Mouse (Mus musculus) midbrain, embryonic 16.5 days (tissue): ENCODE measurements around the gene Akr1b3. TPM values are rescaled to one million over a fixed set of nuclear protein-coding genes. Genes with fewer than 3 reads are reported as not detected.

Experiments
- ATAC-seq: fragments of 200-750 bp; cut with Nextera tagmentation; 2 replicates; pipeline ENCODE4 v1.8.0; 2017; ENCODE audit warnings: moderate TSS enrichment
- H3K27ac ChIP-seq: fragments of 300-500 bp; sonication (generic); 2 replicates; pipeline ENCODE4 v1.5.1; 2014; ENCODE audit warnings: mild to moderate bottlenecking, low read length, mixed read lengths
- H3K27me3 ChIP-seq: fragments of 300-500 bp; sonication (generic); 2 replicates; pipeline ENCODE4 v1.6.1; 2014; ENCODE audit warnings: low read depth, low read length, mixed read lengths; ENCODE audit not compliant: control insufficient read depth, insufficient read depth
- H3K36me3 ChIP-seq: fragments of 300-500 bp; sonication (generic); 2 replicates; pipeline ENCODE4 v1.6.1; 2014; ENCODE audit warnings: mild to moderate bottlenecking, low read length, moderate library complexity, mixed read lengths; ENCODE audit not compliant: control insufficient read depth, insufficient read depth
- H3K4me1 ChIP-seq: fragments of 300-500 bp; sonication (generic); 2 replicates; pipeline ENCODE4 v1.6.1; 2014; ENCODE audit warnings: mild to moderate bottlenecking, low read length, mixed read lengths; ENCODE audit not compliant: control insufficient read depth, insufficient read depth
- H3K4me2 ChIP-seq: fragments of 300-500 bp; sonication (generic); 2 replicates; pipeline ENCODE4 v1.6.1; 2014; ENCODE audit warnings: mild to moderate bottlenecking, low read length, mixed read lengths
- H3K4me3 ChIP-seq: fragments of 300-500 bp; sonication (generic); 2 replicates; pipeline ENCODE4 v1.5.1; 2014; ENCODE audit warnings: low read depth, mild to moderate bottlenecking, low read length, moderate library complexity, mixed read lengths
- H3K9ac ChIP-seq: fragments of 300-500 bp; sonication (generic); 2 replicates; pipeline ENCODE4 v1.6.1; 2014; ENCODE audit warnings: low read depth, low read length, mixed read lengths
- H3K9me3 ChIP-seq: fragments of 300-500 bp; sonication (generic); replicated peaks from 2 replicates; pipeline ENCODE4 v1.6.1; 2014; ENCODE audit warnings: mild to moderate bottlenecking, low read length, mixed read lengths; ENCODE audit not compliant: control insufficient read depth, poor library complexity, severe bottlenecking
- WGBS: fragments of 180-500 bp; shearing (Covaris S2); extraction: QIAGEN DNeasy Blood & Tissue Kit; methylation state at CpG from one replicate; pipeline ENCODE4 v1.1.7; 2014; 5-methylcytosine and 5-hydroxymethylcytosine counted together
- polyA plus RNA-seq: library from polyadenylated mRNA; unstranded; fragments of >200 nt; fragmentation: Nextera tagmentation; extraction: Ambion mirVana; gene quantifications from 2 replicates; pipeline ENCODE4 v1.2.1, GENCODE M21; 2015

Akr1b3 gene
- 105 and 108 TPM in 2 replicates for polyA plus RNA-seq

DNA sequence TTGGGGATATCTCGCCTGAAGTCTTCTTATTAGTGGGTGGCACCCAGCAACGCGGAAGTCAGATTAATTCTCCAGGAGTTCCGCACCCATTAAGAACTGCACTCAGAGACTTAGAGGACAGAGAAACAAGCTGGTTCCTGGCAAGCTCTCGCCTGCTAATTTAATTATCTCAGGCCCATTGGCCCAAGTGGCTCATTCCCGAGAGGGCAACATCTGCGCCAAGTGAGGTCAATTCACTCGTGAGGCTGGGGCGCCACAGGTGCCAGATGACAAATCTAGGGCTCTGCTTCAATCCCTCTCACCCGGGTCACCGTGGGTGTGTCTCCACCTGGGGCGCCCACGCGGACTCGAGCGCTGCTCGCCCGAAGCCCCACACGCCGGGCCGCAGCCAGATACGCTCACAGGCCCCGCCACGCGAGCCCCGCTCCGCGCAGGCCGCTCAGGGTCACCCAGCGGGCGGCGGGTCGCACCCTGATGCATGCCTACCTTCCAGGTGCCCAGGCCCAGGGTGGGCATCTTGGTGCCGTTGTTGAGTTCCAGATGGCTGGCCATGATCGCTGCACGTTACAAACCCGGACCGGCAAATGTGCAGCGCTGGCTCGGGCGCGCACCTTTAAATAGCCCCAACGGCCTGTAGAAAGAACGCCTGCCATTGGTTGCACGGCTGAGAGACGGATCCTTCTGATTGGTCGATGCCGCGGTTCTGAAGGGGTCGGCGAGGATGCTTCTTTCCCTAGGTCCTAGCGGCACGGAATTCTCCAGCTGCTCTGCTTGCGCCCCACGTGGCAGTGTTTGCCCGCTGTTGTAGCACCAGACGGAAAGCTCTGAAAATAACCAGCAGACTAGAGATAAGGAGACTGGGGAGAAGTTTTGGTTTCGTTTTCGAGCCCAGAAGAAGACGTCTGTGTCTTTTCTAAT lies at the start of gene Akr1b3:
Gene Akr1b3 (minus strand): TSS at position 625 of the 918 bp plus-strand sequence.
- H3K4me1 ChIP-seq: peaks cover 9% of the 10 kb centered on the region
- ATAC-seq: peak; percentile 100
- no peaks in the 10 kb centered on the region for H3K9me3 ChIP-seq
- H3K36me3 ChIP-seq: no peaks in the 10 kb centered on the region
- peak within 1 kb of the TSS; percentile 86 for H3K4me3 ChIP-seq
- no peaks in the 10 kb centered on the region for H3K27me3 ChIP-seq
- 1% methylated on average over 60 of the region's 60 CpGs for WGBS
- H3K27ac ChIP-seq: peak within 1 kb of the TSS; percentile 58
- H3K4me2 ChIP-seq: peak within 1 kb of the TSS; percentile 79
- peak within 1 kb of the TSS; percentile 81 for H3K9ac ChIP-seq

DNA sequence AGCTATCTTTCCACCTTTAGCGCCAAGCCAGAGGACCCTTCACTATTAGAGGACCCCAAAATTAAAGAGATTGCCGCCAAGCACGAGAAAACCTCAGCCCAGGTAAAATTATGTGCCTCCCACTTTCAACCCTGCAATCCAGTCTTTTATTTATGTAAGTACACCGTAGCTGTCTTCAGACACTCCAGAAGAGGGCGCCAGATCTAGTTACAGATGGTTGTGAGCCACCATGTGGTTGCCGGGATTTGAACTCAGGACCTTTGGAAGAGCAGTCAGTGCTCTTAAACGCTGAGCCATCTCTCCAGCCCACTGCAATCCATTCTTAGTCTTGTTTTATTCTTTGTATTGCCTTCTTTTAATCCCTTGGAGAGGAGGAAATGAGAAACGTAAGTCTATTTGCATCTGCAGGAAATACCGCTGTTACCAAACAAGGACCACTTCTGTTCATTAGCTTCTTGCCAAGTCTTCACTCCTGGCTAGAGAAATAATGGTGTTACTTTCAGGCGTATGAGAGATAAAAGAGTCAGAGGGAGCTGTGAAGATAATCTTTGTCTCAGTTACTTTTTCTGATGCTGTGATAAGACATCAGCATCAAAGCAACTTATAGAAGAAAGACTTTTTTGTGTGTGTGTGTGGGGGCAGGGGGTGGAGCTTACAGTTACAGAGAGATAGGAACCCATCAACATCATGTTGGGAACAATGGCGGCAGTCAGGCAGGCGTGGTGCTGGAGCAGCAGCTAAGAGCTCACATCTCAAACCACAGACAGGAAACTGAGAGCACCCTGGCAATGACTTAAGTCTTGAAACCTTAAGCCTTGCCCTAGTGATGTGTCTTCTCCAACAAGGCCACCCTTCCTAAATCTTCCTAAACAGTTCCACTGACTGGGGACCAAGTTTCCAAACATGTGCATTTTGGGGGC lies 47.2 kb upstream of the Akr1b3 start:
- H3K9me3 ChIP-seq: no peaks in the 10 kb centered on the region
- WGBS: 85% methylated on average over 12 of the region's 12 CpGs

GRCm38 (mm10) chr6:34355841-34356240 lies 38.6 kb upstream of the Akr1b3 start:
- ATAC-seq: no peak
- H3K4me3 ChIP-seq: no peak overlapping the region
- peaks cover 4% of the 10 kb centered on the region; the same call in 1 of the 2 replicates for H3K4me1 ChIP-seq
- H3K9ac ChIP-seq: no peak overlapping the region
- H3K27me3 ChIP-seq: no peaks in the 10 kb centered on the region
- H3K4me2 ChIP-seq: no peak overlapping the region
- WGBS: 89% methylated on average over 9 of the region's 9 CpGs
- H3K36me3 ChIP-seq: no peaks in the 10 kb centered on the region
- H3K27ac ChIP-seq: no peak overlapping the region
- no peaks in the 10 kb centered on the region for H3K9me3 ChIP-seq

More for the DNA sequence above, 47.2 kb upstream of the Akr1b3 start:
- H3K4me1 ChIP-seq: 0 out of 2 replicates have a peak, but pooled peaks cover 2% of the 10 kb centered on the region
- H3K9ac ChIP-seq: no peak overlapping the region
- H3K4me3 ChIP-seq: no peak overlapping the region
- no peak for ATAC-seq
- H3K27me3 ChIP-seq: no peaks in the 10 kb centered on the region
- no peaks in the 10 kb centered on the region for H3K36me3 ChIP-seq
- H3K27ac ChIP-seq: no peak overlapping the region
- no peak overlapping the region for H3K4me2 ChIP-seq

GRCm38 (mm10) chr6:34355349-34355747 lies 38.1 kb upstream of the Akr1b3 start:
- no peak overlapping the region for H3K27ac ChIP-seq
- ATAC-seq: no peak
- no peaks in the 10 kb centered on the region for H3K36me3 ChIP-seq
- H3K9ac ChIP-seq: no peak overlapping the region
- WGBS: 84% methylated on average over 6 of the region's 6 CpGs
- no peak overlapping the region for H3K4me3 ChIP-seq
- no peaks in the 10 kb centered on the region for H3K27me3 ChIP-seq
- H3K4me2 ChIP-seq: no peak overlapping the region
- H3K9me3 ChIP-seq: no peaks in the 10 kb centered on the region
- peaks cover 4% of the 10 kb centered on the region; the same call in 1 of the 2 replicates for H3K4me1 ChIP-seq

GRCm38 (mm10) chr6:34354354-34355348 lies 37.4 kb upstream of the Akr1b3 start:
- H3K4me2 ChIP-seq: no peak overlapping the region; the same call in 1 of the 2 replicates
- no peak overlapping the region for H3K9ac ChIP-seq
- H3K27me3 ChIP-seq: no peaks in the 10 kb centered on the region
- no peaks in the 10 kb centered on the region for H3K9me3 ChIP-seq
- H3K4me3 ChIP-seq: no peak overlapping the region
- ATAC-seq: no peak
- no peak overlapping the region for H3K27ac ChIP-seq
- peaks cover 4% of the 10 kb centered on the region; the same call in 1 of the 2 replicates for H3K4me1 ChIP-seq
- H3K36me3 ChIP-seq: no peaks in the 10 kb centered on the region
- 81% methylated on average over 8 of the region's 8 CpGs for WGBS

- H3K27ac ChIP-seq: no peak within 1 kb of the TSS
- H3K9me3 ChIP-seq: no peaks in the 10 kb centered on the region
- peak within 1 kb of the TSS; percentile 42 for H3K4me2 ChIP-seq
- H3K27me3 ChIP-seq: no peaks in the 10 kb centered on the region
- peaks cover 4% of the 10 kb centered on the region; the same call in 1 of the 2 replicates for H3K4me1 ChIP-seq
- no peak for ATAC-seq
- 12% methylated on average over 16 of the region's 16 CpGs for WGBS
- H3K36me3 ChIP-seq: no peaks in the 10 kb centered on the region
- H3K9ac ChIP-seq: no peak within 1 kb of the TSS
- H3K4me3 ChIP-seq: peak within 1 kb of the TSS; percentile 12; the same call in 1 of the 2 replicates
Measured at GRCm38 (mm10) chr6:34353658-34354353, 36.5 kb upstream of the Akr1b3 start, which contains the start of gene Akr1b8. Akr1b8 (plus strand) TSS chr6:34354119.

- Histone ChIP-seq H3K4me2 (no peak overlapping the region), H3K27ac (no peak overlapping the region), H3K27me3 (no peaks in the 10 kb centered on the region), H3K4me3 (no peak overlapping the region), H3K4me1 (peaks cover 4% of the 10 kb centered on the region; the same call in 1 of the 2 replicates), H3K9ac (no peak overlapping the region), H3K36me3 (no peaks in the 10 kb centered on the region), H3K9me3 (no peaks in the 10 kb centered on the region)
- 94% methylated on average over 3 of the region's 3 CpGs for WGBS
- no peak for ATAC-seq
Measured at GRCm38 (mm10) chr6:34352401-34352800, 35.1 kb upstream of the Akr1b3 start.
